Mouse (Mus musculus) hindbrain, embryonic 16.5 days (tissue): ENCODE data around the gene Hist1h2bk. TPM values are rescaled to one million over a fixed set of nuclear protein-coding genes. Genes with fewer than 3 reads are reported as not detected.

ENCODE experiments used
- ATAC-seq: fragments of 200-750 bp; cut with Nextera tagmentation; 2 replicates; pipeline ENCODE4 v1.8.0; 2017; ENCODE audit warnings: moderate TSS enrichment, moderate library complexity
- H3K27ac ChIP-seq: fragments of 300-500 bp; sonication (generic); 2 replicates; pipeline ENCODE4 v1.5.1; 2014; ENCODE audit warnings: low read depth, mild to moderate bottlenecking, control low read depth, low read length, moderate library complexity
- H3K27me3 ChIP-seq: fragments of 300-500 bp; sonication (generic); replicated peaks from 2 replicates; pipeline ENCODE4 v1.6.1; 2014; ENCODE audit warnings: low read length; ENCODE audit not compliant: control insufficient read depth, insufficient read depth
- H3K36me3 ChIP-seq: fragments of 300-500 bp; sonication (generic); 2 replicates; pipeline ENCODE4 v1.6.1; 2014; ENCODE audit warnings: mild to moderate bottlenecking, low read length, moderate library complexity, mixed read lengths; ENCODE audit not compliant: control insufficient read depth, insufficient read depth
- H3K4me1 ChIP-seq: fragments of 300-500 bp; sonication (generic); 2 replicates; pipeline ENCODE4 v1.6.1; 2014; ENCODE audit warnings: low read depth, low read length; ENCODE audit not compliant: control insufficient read depth, insufficient read depth
- H3K4me2 ChIP-seq: fragments of 300-500 bp; sonication (generic); 2 replicates; pipeline ENCODE4 v1.6.1; 2014; ENCODE audit warnings: mild to moderate bottlenecking, low read length, control low read depth, moderate library complexity
- H3K4me3 ChIP-seq: fragments of 300-500 bp; sonication (generic); 2 replicates; pipeline ENCODE4 v1.5.1; 2014; ENCODE audit warnings: mild to moderate bottlenecking, low read length, control low read depth, moderate library complexity
- H3K9ac ChIP-seq: fragments of 300-500 bp; sonication (generic); 2 replicates; pipeline ENCODE4 v1.6.1; 2014; ENCODE audit warnings: low read depth, mild to moderate bottlenecking, control low read depth, low read length, moderate library complexity
- H3K9me3 ChIP-seq: fragments of 300-500 bp; sonication (generic); 2 replicates; pipeline ENCODE4 v1.6.1; 2014; ENCODE audit warnings: mild to moderate bottlenecking, low read length, moderate library complexity; ENCODE audit not compliant: control insufficient read depth
- WGBS: fragments of 180-500 bp; shearing (Covaris S2); extraction: QIAGEN DNeasy Blood & Tissue Kit; methylation state at CpG from one replicate; pipeline ENCODE4 v1.1.7; 2014; 5-methylcytosine and 5-hydroxymethylcytosine counted together
- polyA plus RNA-seq: library from polyadenylated mRNA; unstranded; fragments of >200 nt; fragmentation: Nextera tagmentation; extraction: Ambion mirVana; gene quantifications from 2 replicates; pipeline ENCODE4 v1.2.1, GENCODE M21; 2015

Gene Hist1h2bk
- polyA plus RNA-seq, 1 experiment from 2014 or later: 0.70 TPM

- Histone ChIP-seq H3K4me2 (no peak overlapping the region), H3K36me3 (no peaks in the 10 kb centered on the region), H3K27ac (no peak overlapping the region), H3K9me3 (no peaks in the 10 kb centered on the region; the same call in 1 of the 2 replicates), H3K9ac (no peak overlapping the region), H3K4me3 (no peak overlapping the region), H3K27me3 (peaks cover 81% of the 10 kb centered on the region), H3K4me1 (peaks cover 14% of the 10 kb centered on the region)
- ATAC-seq: no peak
- 74% methylated on average over 3 of the region's 3 CpGs for WGBS
Measured at GRCm38 (mm10) chr13:22008707-22009106, 27.0 kb upstream of the Hist1h2bk start.

DNA sequence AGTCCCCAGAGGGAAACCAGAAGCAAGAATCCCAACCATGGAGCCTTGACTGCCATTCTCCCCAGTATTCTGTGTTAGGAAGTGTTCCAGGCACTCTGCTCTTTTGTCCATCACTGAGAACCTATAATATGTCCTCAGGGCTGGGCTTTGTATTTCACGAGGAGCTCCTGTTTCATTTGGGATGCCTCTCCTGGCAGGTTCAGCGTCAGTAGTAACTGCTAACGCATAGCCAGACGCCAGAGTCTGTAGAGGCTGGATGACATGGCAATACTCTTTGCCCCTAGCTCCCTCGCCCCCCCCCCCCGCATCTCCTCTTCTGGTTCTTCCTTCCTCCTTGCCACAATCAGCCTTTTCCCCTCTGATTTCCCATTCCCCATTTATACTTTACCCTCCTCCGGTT is 26.0 kb upstream of the Hist1h2bk start, which contains the start of gene Prss16:
Gene Prss16 (minus strand): TSS at position 101 of the 400 bp plus-strand sequence.
- Histone ChIP-seq H3K27me3 (peaks cover 78% of the 10 kb centered on the region), H3K9ac (no peak within 1 kb of the TSS), H3K4me3 (no peak within 1 kb of the TSS), H3K4me1 (peaks cover 14% of the 10 kb centered on the region), H3K4me2 (no peak within 1 kb of the TSS), H3K36me3 (no peaks in the 10 kb centered on the region), H3K27ac (no peak within 1 kb of the TSS), H3K9me3 (no peaks in the 10 kb centered on the region; the same call in 1 of the 2 replicates)
- 49% methylated on average over 7 of the region's 7 CpGs for WGBS
- no peak for ATAC-seq

GRCm38 (mm10) chr13:22013716-22014115 is 22.0 kb upstream of the Hist1h2bk start:
- Histone ChIP-seq H3K9ac (no peak overlapping the region), H3K27me3 (peaks cover 72% of the 10 kb centered on the region), H3K4me1 (no peaks in the 10 kb centered on the region), H3K9me3 (peaks cover 2% of the 10 kb centered on the region), H3K4me3 (no peak overlapping the region), H3K4me2 (no peak overlapping the region), H3K27ac (no peak overlapping the region), H3K36me3 (no peaks in the 10 kb centered on the region)
- ATAC-seq: no peak
- WGBS: 23% methylated on average over 13 of the region's 13 CpGs

DNA sequence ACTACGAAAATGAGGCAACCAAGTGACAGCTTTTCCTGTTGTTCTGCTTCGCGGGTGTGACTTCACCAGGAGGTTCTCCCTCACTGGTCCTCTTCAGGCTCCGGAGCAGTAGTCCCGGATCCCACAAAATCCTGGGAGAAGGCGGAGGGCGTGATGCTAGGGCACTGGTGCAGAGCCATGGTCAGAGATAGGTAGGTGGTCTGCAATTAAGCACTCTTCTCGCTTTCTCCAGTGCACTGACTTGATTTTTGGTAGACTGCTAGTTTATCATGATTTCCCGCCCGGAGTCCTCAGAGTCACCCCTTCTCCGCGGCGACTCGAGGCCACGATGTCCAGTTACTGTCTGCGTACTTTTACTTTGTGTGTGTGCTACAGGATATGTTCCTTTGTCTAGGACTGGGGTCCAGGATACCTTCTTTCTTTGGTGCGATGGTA is 21.2 kb upstream of the Hist1h2bk start:
- no peaks in the 10 kb centered on the region for H3K4me1 ChIP-seq
- no peak for ATAC-seq
- H3K4me2 ChIP-seq: no peak overlapping the region
- peaks cover 2% of the 10 kb centered on the region for H3K9me3 ChIP-seq
- no peak overlapping the region for H3K4me3 ChIP-seq
- no peak overlapping the region for H3K9ac ChIP-seq
- H3K27me3 ChIP-seq: peaks cover 72% of the 10 kb centered on the region
- no peaks in the 10 kb centered on the region for H3K36me3 ChIP-seq
- whole genome bisulfite sequencing: 18% methylated on average over 17 of the region's 17 CpGs
- H3K27ac ChIP-seq: no peak overlapping the region

GRCm38 (mm10) chr13:22015479-22016450 is 19.9 kb upstream of the Hist1h2bk start:
- no peak overlapping the region for H3K4me2 ChIP-seq
- peaks cover 3% of the 10 kb centered on the region; the same call in 1 of the 2 replicates for H3K4me1 ChIP-seq
- H3K27me3 ChIP-seq: peaks cover 62% of the 10 kb centered on the region
- H3K4me3 ChIP-seq: no peak overlapping the region
- ATAC-seq: peak; percentile 82
- H3K9ac ChIP-seq: no peak overlapping the region
- H3K9me3 ChIP-seq: peaks cover 2% of the 10 kb centered on the region
- 16% methylated on average over 27 of the region's 27 CpGs for WGBS
- no peak overlapping the region for H3K27ac ChIP-seq
- H3K36me3 ChIP-seq: no peaks in the 10 kb centered on the region

GRCm38 (mm10) chr13:22019934-22020835 is 15.5 kb upstream of the Hist1h2bk start:
- Histone ChIP-seq H3K4me1 (peaks cover 3% of the 10 kb centered on the region), H3K9ac (no peak overlapping the region), H3K27me3 (peaks cover 34% of the 10 kb centered on the region), H3K4me2 (peak overlapping the region; percentile 61), H3K27ac (no peak overlapping the region), H3K9me3 (peaks cover under 1% of the 10 kb centered on the region), H3K4me3 (peak overlapping the region; percentile 36), H3K36me3 (no peaks in the 10 kb centered on the region)
- 1% methylated on average over 44 of the region's 44 CpGs for WGBS
- no peak for ATAC-seq

DNA sequence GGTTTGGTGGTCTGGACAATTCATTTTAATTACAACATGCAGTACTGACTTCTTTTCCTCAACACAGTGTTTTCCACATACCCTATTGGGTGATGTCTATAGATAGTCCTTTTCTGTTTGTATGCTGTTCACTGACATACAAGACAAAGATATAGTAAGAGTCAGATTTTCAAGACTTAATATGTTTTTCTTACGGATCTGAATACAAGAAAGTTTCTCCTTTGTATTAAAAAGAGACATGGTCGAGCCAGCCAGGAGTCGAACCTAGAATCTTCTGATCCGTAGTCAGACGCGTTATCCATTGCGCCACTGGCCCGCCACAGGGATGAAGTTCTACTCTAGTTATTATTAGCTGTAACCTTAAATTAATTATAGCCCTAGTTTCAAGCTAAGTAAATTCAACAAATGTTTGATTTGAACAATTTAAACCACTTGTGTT is 14.8 kb upstream of the Hist1h2bk start:
- Histone ChIP-seq H3K36me3 (no peaks in the 10 kb centered on the region), H3K27me3 (peaks cover 30% of the 10 kb centered on the region), H3K4me2 (peak overlapping the region; percentile 61), H3K9ac (no peak overlapping the region), H3K9me3 (no peaks in the 10 kb centered on the region), H3K4me3 (peak overlapping the region; percentile 36), H3K27ac (no peak overlapping the region), H3K4me1 (peaks cover 3% of the 10 kb centered on the region)
- ATAC-seq: no peak; the same call in 1 of the 2 replicates
- WGBS: 0% methylated on average over 8 of the region's 8 CpGs

DNA sequence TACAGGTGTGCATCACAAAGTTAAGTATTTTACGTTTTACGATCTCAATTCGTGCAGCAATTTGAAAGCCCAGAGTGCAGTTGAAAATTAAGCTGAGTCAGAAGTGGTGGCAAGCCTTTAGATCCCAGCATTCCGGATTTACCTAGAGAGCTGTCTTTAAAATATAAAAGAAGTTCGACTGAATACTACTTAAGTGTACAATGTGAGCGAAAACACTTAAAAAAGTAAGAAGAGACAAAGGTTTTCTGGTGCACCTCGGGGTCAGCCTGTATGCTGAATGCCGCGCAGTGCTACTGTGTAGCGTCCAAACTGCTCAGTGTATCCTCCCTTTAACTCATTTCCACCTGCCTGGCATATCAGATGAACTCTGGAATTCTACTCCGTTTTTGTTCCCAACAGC is 14.1 kb upstream of the Hist1h2bk start:
- Histone ChIP-seq H3K9ac (no peak overlapping the region), H3K9me3 (no peaks in the 10 kb centered on the region), H3K27me3 (peaks cover 23% of the 10 kb centered on the region), H3K4me2 (peak overlapping the region; percentile 61), H3K27ac (no peak overlapping the region), H3K4me1 (peaks cover 3% of the 10 kb centered on the region), H3K4me3 (peak overlapping the region; percentile 36), H3K36me3 (no peaks in the 10 kb centered on the region)
- WGBS: under 1% methylated on average over 11 of the region's 11 CpGs
- ATAC-seq: no peak
